Mouse (Mus musculus): ENCODE results near the gene Wfdc9. TPM values are rescaled to one million over a fixed set of nuclear protein-coding genes. Genes with fewer than 3 reads are reported as not detected.
A peak's percentile ranks its signal among the peaks of the same experiment; 100 is the strongest.
"Not testable (repeated sequence)": the region's sequence is repeated elsewhere in the genome, so short reads cannot be mapped to it uniquely, and the experiment has no call there.

Wfdc9 gene
- total RNA-seq, 2 experiments from 2014 or later: not detected

GRCm38 (mm10) chr2:164673987-164674386 is 17.6 kb upstream of the Wfdc9 start, which contains the start of gene Wfdc11:
Wfdc11 (minus strand) TSS chr2:164674087.
- Histone ChIP-seq H3K27ac (no peak within 1 kb of the TSS), H3K4me3 (no peak within 1 kb of the TSS)
- DNase-seq (ENCODE audit: extremely low spot score in 1 of 2, low spot score in 2 of 2): no peak
- TF ChIP-seq CTCF (IDR thresholded peaks at IDR 0.05): no peak
- intact Hi-C loops (cut with DNase I): no loop called here

GRCm38 (mm10) chr2:164670938-164671337 is 14.6 kb upstream of the Wfdc9 start:
- TF ChIP-seq CTCF (IDR thresholded peaks at IDR 0.05): no peak
- no peak for DNase-seq (ENCODE audit: extremely low spot score in 1 of 2, low spot score in 2 of 2)
- H3K27ac ChIP-seq: no peak overlapping the region
- H3K4me3 ChIP-seq: no peak overlapping the region
- intact Hi-C loops (cut with DNase I): no loop called here

- Histone ChIP-seq H3K27ac (no peak overlapping the region), H3K4me3 (no peak overlapping the region)
- no peak for DNase-seq (ENCODE audit: extremely low spot score in 1 of 2, low spot score in 2 of 2)
- no peak for TF ChIP-seq CTCF (IDR thresholded peaks at IDR 0.05)
- intact Hi-C loops (cut with DNase I): no loop called here
These were observed 13.9 kb upstream of the Wfdc9 start for GRCm38 (mm10) chr2:164670261-164670660.

GRCm38 (mm10) chr2:164664851-164665250 is 8.5 kb upstream of the Wfdc9 start:
- no peak for TF ChIP-seq CTCF (IDR thresholded peaks at IDR 0.05)
- intact Hi-C loops (cut with DNase I): no loop called here
- Histone ChIP-seq H3K4me3 (no peak overlapping the region), H3K27ac (no peak overlapping the region)
- DNase-seq (ENCODE audit: extremely low spot score in 1 of 2, low spot score in 2 of 2): no peak

GRCm38 (mm10) chr2:164655858-164656257 is 525 bp downstream of the Wfdc9 start, which contains the start of gene Wfdc10:
Wfdc10 (plus strand) TSS chr2:164656046.
- peak in 1 of 2 experiments; percentile 15 for DNase-seq (ENCODE audit: extremely low spot score in 1 of 2, low spot score in 2 of 2)
- peak; percentile 75 for TF ChIP-seq CTCF (IDR thresholded peaks at IDR 0.05)
- intact Hi-C loops (cut with DNase I): no loop called here
- H3K27ac ChIP-seq: no peak within 1 kb of the TSS
- no peak within 1 kb of the TSS for H3K4me3 ChIP-seq

- Histone ChIP-seq H3K27ac (no peak overlapping the region), H3K4me3 (no peak overlapping the region)
- no peak for DNase-seq (ENCODE audit: extremely low spot score in 1 of 2, low spot score in 2 of 2)
- no peak for TF ChIP-seq CTCF (IDR thresholded peaks at IDR 0.05)
- intact Hi-C loops (cut with DNase I): no loop called here
These were observed 14.3 kb downstream of the Wfdc9 start for GRCm38 (mm10) chr2:164641881-164642673.

GRCm38 (mm10) chr2:164641129-164641528 is 15.3 kb downstream of the Wfdc9 start:
- no peak overlapping the region for H3K4me3 ChIP-seq
- H3K27ac ChIP-seq: no peak overlapping the region
- TF ChIP-seq CTCF (IDR thresholded peaks at IDR 0.05): no peak
- intact Hi-C loops (cut with DNase I): no loop called here
- no peak for DNase-seq (ENCODE audit: extremely low spot score in 1 of 2, low spot score in 2 of 2)

- Histone ChIP-seq H3K4me3 (no peak within 1 kb of the TSS), H3K27ac (no peak within 1 kb of the TSS)
- intact Hi-C loops (cut with DNase I): no loop called here
- no peak for DNase-seq (ENCODE audit: extremely low spot score in 1 of 2, low spot score in 2 of 2)
- TF ChIP-seq CTCF (IDR thresholded peaks at IDR 0.05): no peak
These were observed 17.7 kb downstream of the Wfdc9 start, which contains the start of gene Wfdc16 for GRCm38 (mm10) chr2:164638696-164639095. Wfdc16 (minus strand) TSS chr2:164638796.

- TF ChIP-seq CTCF (IDR thresholded peaks at IDR 0.05): no peak; the same call in 1 of the 2 replicates
- no peak for DNase-seq (ENCODE audit: extremely low spot score in 1 of 2, low spot score in 2 of 2)
- intact Hi-C loops (cut with DNase I): no loop called here
- H3K4me3 ChIP-seq: no peak overlapping the region
- no peak overlapping the region for H3K27ac ChIP-seq
These were observed 21.1 kb downstream of the Wfdc9 start for GRCm38 (mm10) chr2:164635266-164635665.

GRCm38 (mm10) chr2:164621775-164622174 is 34.6 kb downstream of the Wfdc9 start:
- no peak overlapping the region for H3K27ac ChIP-seq

GRCm38 (mm10) chr2:164619050-164619449 is 37.3 kb downstream of the Wfdc9 start:
- Histone ChIP-seq H3K27ac (no peak overlapping the region), H3K4me3 (no peak overlapping the region)
- intact Hi-C loops (cut with DNase I): no loop called here
- no peak for TF ChIP-seq CTCF (IDR thresholded peaks at IDR 0.05)
- DNase-seq (ENCODE audit: extremely low spot score in 1 of 2, low spot score in 2 of 2): no peak

More at GRCm38 (mm10) chr2:164621775-164622174, 34.6 kb downstream of the Wfdc9 start:
- intact Hi-C loops (cut with DNase I): no loop called here
- H3K4me3 ChIP-seq: no peak overlapping the region
- no peak; the same call in 1 of the 2 replicates for TF ChIP-seq CTCF (IDR thresholded peaks at IDR 0.05)
- DNase-seq (ENCODE audit: extremely low spot score in 1 of 2, low spot score in 2 of 2): no peak

- no peak overlapping the region for H3K4me3 ChIP-seq
- no peak for DNase-seq (ENCODE audit: extremely low spot score in 1 of 2, low spot score in 2 of 2)
- intact Hi-C loops (cut with DNase I): no loop called here
- no peak for TF ChIP-seq CTCF (IDR thresholded peaks at IDR 0.05)
- no peak overlapping the region for H3K27ac ChIP-seq
These were observed 41.0 kb downstream of the Wfdc9 start for GRCm38 (mm10) chr2:164615386-164615785.

- intact Hi-C loops (cut with DNase I); H3K4me3 ChIP-seq; DNase-seq (ENCODE audit: extremely low spot score in 1 of 2, low spot score in 2 of 2); H3K27ac ChIP-seq: not testable (repeated sequence)
These were observed 42.9 kb downstream of the Wfdc9 start, which contains the start of the genes Wfdc6b and Wfdc8 for GRCm38 (mm10) chr2:164613471-164613870. Wfdc6b (plus strand) TSS chr2:164613522. Wfdc8 (minus strand) TSS chr2:164613626.
